Mouse (Mus musculus) CH12.LX (cell line): Measurements from ENCODE around the gene Cd2.

Source experiments
- BHLHE40 ChIP-seq: IDR thresholded peaks from 2 replicates; pipeline ENCODE4 v1.6.1; 2011; ENCODE audit warnings: mild to moderate bottlenecking, low read depth, low read length, improper control_type of control experiment
- CHD2 ChIP-seq: IDR thresholded peaks from 2 replicates; pipeline ENCODE4 v1.6.1; 2011; ENCODE audit warnings: low read length, improper control_type of control experiment
- CTCF ChIP-seq, 2 experiments: IDR thresholded peaks in 1 of 2; conservative IDR thresholded peaks in 1 of 2; 2 replicates each; pipeline ENCODE4 v1.5.1; 2011 to 2012; ENCODE audit warnings: low read depth in 2 of 2, low read length in 2 of 2, improper control_type of control experiment in 1 of 2, inconsistent platforms in 1 of 2, mild to moderate bottlenecking in 1 of 2, moderate library complexity in 1 of 2
- HCFC1 ChIP-seq: IDR thresholded peaks from 2 replicates; pipeline ENCODE4 v1.6.1; 2012; ENCODE audit warnings: low read depth, mild to moderate bottlenecking, inconsistent platforms, low read length, improper control_type of control experiment
- JUN ChIP-seq: IDR thresholded peaks from 2 replicates; pipeline ENCODE4 v1.6.1; 2011; ENCODE audit warnings: low read depth, mild to moderate bottlenecking, low read length, improper control_type of control experiment, moderate library complexity; ENCODE audit not compliant: insufficient read depth
- KAT2A ChIP-seq: IDR thresholded peaks from 2 replicates; pipeline ENCODE4 v1.6.1; 2012; ENCODE audit warnings: low read length, improper control_type of control experiment, inconsistent platforms; ENCODE audit not compliant: insufficient replicate concordance
- MAX ChIP-seq: IDR thresholded peaks from 2 replicates; pipeline ENCODE4 v1.6.1; 2011; ENCODE audit warnings: low read length, improper control_type of control experiment
- POLR2A ChIP-seq: IDR thresholded peaks from 2 replicates; pipeline ENCODE4 v1.6.1; 2011; ENCODE audit warnings: low read depth, mild to moderate bottlenecking, improper control_type of control experiment, low read length
- USF1 ChIP-seq: IDR thresholded peaks from 2 replicates; pipeline ENCODE4 v1.6.1; 2014; ENCODE audit warnings: low read depth, mild to moderate bottlenecking, inconsistent platforms, low read length, improper control_type of control experiment
- ZNF384 ChIP-seq: IDR thresholded peaks from 2 replicates; pipeline ENCODE4 v1.6.1; 2012; ENCODE audit warnings: low read depth, low read length, improper control_type of control experiment, inconsistent platforms

DNA sequence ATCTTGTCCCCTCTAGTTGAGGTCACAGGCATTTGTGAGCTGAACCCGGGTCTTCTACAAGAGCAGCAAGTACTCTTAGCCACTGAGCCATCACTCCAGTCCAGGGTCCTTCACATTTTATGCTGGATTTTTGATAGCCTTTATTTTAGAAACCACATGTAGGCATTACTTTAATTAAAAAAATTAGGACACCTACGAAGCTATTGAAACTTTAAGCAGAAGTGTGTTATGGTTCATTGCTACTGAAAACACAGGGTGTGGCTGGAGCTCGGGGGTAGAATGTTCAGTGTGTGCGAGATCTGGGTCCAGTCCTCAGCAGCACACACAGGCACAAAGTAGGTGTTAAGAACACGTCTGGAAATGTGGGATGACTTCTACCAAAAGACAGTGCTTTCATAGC, 59.7 kb downstream of the Cd2 start:
- TF ChIP-seq BHLHE40 = no peak
- no peak for TF ChIP-seq USF1
- TF ChIP-seq CTCF (conservative IDR thresholded peaks at IDR 0.05 in 1 of 2, IDR thresholded peaks at IDR 0.05 in 1 of 2; ENCODE audit: low read depth in 2 of 2, low read length in 2 of 2) = no peak
- no peak for TF ChIP-seq HCFC1
- TF ChIP-seq MAX = no peak
- TF ChIP-seq CHD2 = no peak
- no peak for TF ChIP-seq POLR2A
- TF ChIP-seq JUN = no peak
- TF ChIP-seq ZNF384 = no peak
- no peak for TF ChIP-seq KAT2A
